Mouse (Mus musculus) layer of hippocampus, adult 6 months (tissue): Measurements from ENCODE around the gene Krit1. TPM values are rescaled to one million over a fixed set of nuclear protein-coding genes. Genes with fewer than 3 reads are reported as not detected.

Experiments used
- long read RNA-seq, 2 experiments: library from polyadenylated mRNA; unstranded; transcript quantifications; one replicate each; pipeline ENCODE4 v2.0.0; 2019 to 2020
- polyA plus RNA-seq: library from polyadenylated mRNA; unstranded; fragments of <200 nt; fragmentation: Nextera tagmentation; gene quantifications from 2 replicates; pipeline ENCODE4 v1.2.3, GENCODE M21; 2021

The Krit1 gene
- 9.4 and 10.8 TPM in 2 replicates for polyA plus RNA-seq
- long read RNA-seq, experiment 1, full-length matches to known transcripts = 5 of 17 reads
- long read RNA-seq, experiment 1, partial matches to known transcripts = 3 of 17 reads
- long read RNA-seq, experiment 1, other reads (novel, unspliced or antisense) = 9 of 17 reads
- long read RNA-seq, experiment 2, full-length matches to known transcripts = 27 of 88 reads
- long read RNA-seq, experiment 2, partial matches to known transcripts = 13 of 88 reads
- long read RNA-seq, experiment 2, other reads (novel, unspliced or antisense) = 48 of 88 reads

GRCm38 (mm10) chr5:3802433-3803291 lies at the start of gene Krit1, which contains the start of gene Ankib1:
Krit1 (plus strand) TSS chr5:3803184.
Ankib1 (minus strand) TSS chr5:3802925.

GRCm38 (mm10) chr5:3845026-3845425 lies 42.0 kb downstream of the Krit1 start, which contains the start of gene Lrrd1:
Lrrd1 (plus strand) TSS chr5:3845173.

GRCm38 (mm10) chr5:3893459-3894293 lies 90.7 kb downstream of the Krit1 start, which contains the start of gene Mterf1a:
Mterf1a (minus strand) TSS chr5:3893933.

Other genes starting within 250 kb of the Krit1 start
- 0.06 and 0.10 TPM in 2 replicates for gene 1700109H08Rik, start 231.6 kb upstream of the Krit1 start, polyA plus RNA-seq
- gene Pex1, start 207.1 kb upstream of the Krit1 start, polyA plus RNA-seq = 7.4 and 10.5 TPM in 2 replicates
- 11.6 and 17.0 TPM in 2 replicates for gene Rbm48, start 206.6 kb upstream of the Krit1 start, polyA plus RNA-seq
- gene Tmbim7, start 152.0 kb upstream of the Krit1 start, polyA plus RNA-seq = not detected in 2 replicates
- gene Gatad1, start 146.0 kb upstream of the Krit1 start, polyA plus RNA-seq = 121 and 161 TPM in 2 replicates
- gene Ankib1, start 259 bp upstream of the Krit1 start, polyA plus RNA-seq = 5.7 and 6.1 TPM in 2 replicates
- gene Lrrd1, start 42.0 kb downstream of the Krit1 start, polyA plus RNA-seq = not detected in 2 replicates
- 2.9 and 3.1 TPM in 2 replicates for gene Mterf1a, start 90.7 kb downstream of the Krit1 start, polyA plus RNA-seq
- 97.5 and 99.0 TPM in 2 replicates for gene Akap9, start 124.9 kb downstream of the Krit1 start, polyA plus RNA-seq